Mouse (Mus musculus) heart, adult 11 months (tissue): ENCODE results near the gene 2300009A05Rik.

ENCODE experiments used
- DNase-seq: peaks from one replicate; pipeline ENCODE4 v3.0.0; 2022

2300009A05Rik gene

GRCm38 (mm10) chr9:63398611-63399462 lies at the start of gene 2300009A05Rik:
Gene 2300009A05Rik, minus strand, starts transcription at chr9:63399246.
- peak; percentile 100 for DNase-seq

GRCm38 (mm10) chr9:63443695-63444094 lies 44.6 kb upstream of the 2300009A05Rik start:
- DNase-seq, result no peak

GRCm38 (mm10) chr9:63430652-63431051 lies 31.6 kb upstream of the 2300009A05Rik start:
- DNase-seq, result no peak

- no peak for DNase-seq
These were observed 22.2 kb upstream of the 2300009A05Rik start for GRCm38 (mm10) chr9:63421096-63421736.

- no peak for DNase-seq
These were observed 21.4 kb upstream of the 2300009A05Rik start for GRCm38 (mm10) chr9:63420396-63420795.

GRCm38 (mm10) chr9:63400176-63400575 lies 1.1 kb upstream of the 2300009A05Rik start:
- no peak for DNase-seq

GRCm38 (mm10) chr9:63399463-63399815 lies 393 bp upstream of the 2300009A05Rik start:
- DNase-seq, result no peak

- no peak for DNase-seq
These were observed 3.4 kb downstream of the 2300009A05Rik start for GRCm38 (mm10) chr9:63395612-63396011.

- no peak for DNase-seq
These were observed 7.7 kb downstream of the 2300009A05Rik start for GRCm38 (mm10) chr9:63391307-63391706.

GRCm38 (mm10) chr9:63382761-63383160 lies 16.3 kb downstream of the 2300009A05Rik start:
- DNase-seq, result no peak

- peak; percentile 77 for DNase-seq
These were observed 18.7 kb downstream of the 2300009A05Rik start for GRCm38 (mm10) chr9:63380326-63380725.

- DNase-seq, result peak; percentile 40
These were observed 20.9 kb downstream of the 2300009A05Rik start for GRCm38 (mm10) chr9:63378174-63378573.

- DNase-seq, result peak; percentile 99
These were observed 21.5 kb downstream of the 2300009A05Rik start, which contains the start of gene Map2k5 for GRCm38 (mm10) chr9:63377270-63378142. Gene Map2k5, minus strand, starts transcription at chr9:63377902.

- DNase-seq, result peak; percentile 70
These were observed 25.7 kb downstream of the 2300009A05Rik start for GRCm38 (mm10) chr9:63373315-63373714.

- DNase-seq, result peak; percentile 31
These were observed 26.5 kb downstream of the 2300009A05Rik start for GRCm38 (mm10) chr9:63372541-63372940.

GRCm38 (mm10) chr9:63360410-63360809 lies 38.6 kb downstream of the 2300009A05Rik start:
- peak; percentile 70 for DNase-seq

GRCm38 (mm10) chr9:63359016-63359415 lies 40.0 kb downstream of the 2300009A05Rik start:
- DNase-seq, result no peak

- no peak for DNase-seq
These were observed 42.3 kb downstream of the 2300009A05Rik start for GRCm38 (mm10) chr9:63356721-63357120.

GRCm38 (mm10) chr9:63356278-63356677 lies 42.8 kb downstream of the 2300009A05Rik start:
- no peak for DNase-seq

GRCm38 (mm10) chr9:63354168-63354567 lies 44.9 kb downstream of the 2300009A05Rik start:
- no peak for DNase-seq

- DNase-seq, result no peak
These were observed 49.0 kb downstream of the 2300009A05Rik start for GRCm38 (mm10) chr9:63350030-63350429.

GRCm38 (mm10) chr9:63349241-63349640 lies 49.8 kb downstream of the 2300009A05Rik start:
- no peak for DNase-seq

GRCm38 (mm10) chr9:63348146-63348545 lies 50.9 kb downstream of the 2300009A05Rik start:
- DNase-seq, result no peak
